Mouse (Mus musculus): Measurements from ENCODE around the gene Fes. TPM values are rescaled to one million over a fixed set of nuclear protein-coding genes. Genes with fewer than 3 reads are reported as not detected.

Fes gene
- polyA plus RNA-seq, 1 experiment from 2014 or later = 3.2 TPM

DNA sequence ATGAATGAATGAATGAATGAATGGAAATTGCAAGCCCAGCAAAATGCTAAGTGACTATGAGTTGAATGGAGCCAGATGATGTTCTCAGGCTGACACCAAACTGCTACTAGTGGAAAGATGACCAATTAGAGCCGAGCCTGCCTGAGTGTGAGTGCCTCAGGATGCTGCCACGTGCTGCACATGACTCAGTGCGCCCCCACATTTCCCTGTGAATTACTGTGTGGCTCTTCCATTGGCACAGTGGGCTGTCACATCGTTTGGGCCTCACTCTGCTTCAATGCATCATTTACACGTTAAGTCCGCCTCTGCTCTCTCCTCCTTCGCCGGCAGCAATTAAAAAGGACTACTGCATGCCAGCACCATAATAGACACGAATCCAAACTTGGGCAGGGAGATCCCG is 24.5 kb upstream of the Fes start:
- Histone ChIP-seq H3K9ac (replicated peaks; ENCODE audit: low read length) (no peak overlapping the region), H3K27ac (replicated peaks; ENCODE audit: low read depth, low read length) (no peak overlapping the region), H3K27me3 (ENCODE audit: control insufficient read depth, insufficient read depth, low read length) (no peaks in the 10 kb centered on the region), H3K4me2 (ENCODE audit: low read length) (no peak overlapping the region), H3K36me3 (ENCODE audit: control insufficient read depth, insufficient read depth, low read length) (no peaks in the 10 kb centered on the region), H3K9me3 (ENCODE audit: control insufficient read depth, low read length) (no peaks in the 10 kb centered on the region), H3K4me1 (ENCODE audit: control insufficient read depth, insufficient read depth, low read length) (no peaks in the 10 kb centered on the region), H3K4me3 (replicated peaks; ENCODE audit: low read depth, low read length) (no peak overlapping the region)
- ATAC-seq (ENCODE audit: low FRiP score, low TSS enrichment) (no peak), DNase-seq (no peak)
- WGBS = 77% methylated on average over 10 of the region's 10 CpGs

DNA sequence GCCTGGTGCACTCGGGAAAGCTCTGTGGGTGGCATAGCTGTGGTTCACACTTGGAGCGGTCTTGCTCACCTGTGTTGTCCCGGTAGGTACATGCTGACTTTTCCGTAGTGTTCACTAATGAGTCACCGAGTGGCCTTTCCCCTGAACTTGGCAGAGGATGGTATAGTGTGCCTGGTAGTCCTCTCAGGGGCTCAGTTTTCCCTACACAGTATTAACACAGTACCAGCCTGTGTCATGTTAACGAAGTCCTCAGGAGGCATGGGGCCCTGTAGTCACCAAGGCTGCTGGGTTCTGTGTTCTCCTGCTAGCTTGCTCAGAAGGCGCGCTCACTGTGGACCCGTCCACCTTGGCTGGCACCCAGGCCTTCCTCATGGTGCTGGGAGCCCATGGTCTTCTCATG is 22.6 kb upstream of the Fes start:
- no peak for DNase-seq
- Histone ChIP-seq H3K4me1 (ENCODE audit: control insufficient read depth, insufficient read depth, low read length) (no peaks in the 10 kb centered on the region), H3K27me3 (ENCODE audit: control insufficient read depth, insufficient read depth, low read length) (0 out of 2 replicates have a peak, but pooled peaks cover 3% of the 10 kb centered on the region), H3K4me2 (ENCODE audit: low read length) (no peak overlapping the region), H3K9ac (replicated peaks; ENCODE audit: low read length) (no peak overlapping the region), H3K36me3 (ENCODE audit: control insufficient read depth, insufficient read depth, low read length) (no peaks in the 10 kb centered on the region), H3K27ac (replicated peaks; ENCODE audit: low read depth, low read length) (no peak overlapping the region), H3K9me3 (ENCODE audit: control insufficient read depth, low read length) (no peaks in the 10 kb centered on the region), H3K4me3 (replicated peaks; ENCODE audit: low read depth, low read length) (no peak overlapping the region)
- WGBS = 80% methylated on average over 9 of the region's 9 CpGs
- no peak for ATAC-seq (ENCODE audit: low FRiP score, low TSS enrichment)

GRCm38 (mm10) chr7:80407712-80408111 is 20.0 kb upstream of the Fes start:
- ATAC-seq (ENCODE audit: low FRiP score, low TSS enrichment) (no peak), DNase-seq (no peak)
- Histone ChIP-seq H3K9me3 (ENCODE audit: control insufficient read depth, low read length) (no peaks in the 10 kb centered on the region), H3K27me3 (ENCODE audit: control insufficient read depth, insufficient read depth, low read length) (0 out of 2 replicates have a peak, but pooled peaks cover 8% of the 10 kb centered on the region), H3K4me3 (replicated peaks; ENCODE audit: low read depth, low read length) (no peak overlapping the region), H3K9ac (replicated peaks; ENCODE audit: low read length) (no peak overlapping the region), H3K4me2 (ENCODE audit: low read length) (no peak overlapping the region), H3K36me3 (ENCODE audit: control insufficient read depth, insufficient read depth, low read length) (no peaks in the 10 kb centered on the region), H3K4me1 (ENCODE audit: control insufficient read depth, insufficient read depth, low read length) (peaks cover 5% of the 10 kb centered on the region; the same call in 1 of the 2 replicates), H3K27ac (replicated peaks; ENCODE audit: low read depth, low read length) (no peak overlapping the region)
- WGBS = 78% methylated on average over 9 of the region's 9 CpGs

GRCm38 (mm10) chr7:80406186-80406585 is 18.4 kb upstream of the Fes start:
- no peaks in the 10 kb centered on the region for H3K36me3 ChIP-seq (ENCODE audit: control insufficient read depth, insufficient read depth, low read length)
- no peaks in the 10 kb centered on the region for H3K9me3 ChIP-seq (ENCODE audit: control insufficient read depth, low read length)
- 0 out of 2 replicates have a peak, but pooled peaks cover 8% of the 10 kb centered on the region for H3K27me3 ChIP-seq (ENCODE audit: control insufficient read depth, insufficient read depth, low read length)
- peaks cover 8% of the 10 kb centered on the region for H3K4me1 ChIP-seq (ENCODE audit: control insufficient read depth, insufficient read depth, low read length)
- no peak overlapping the region for H3K4me3 ChIP-seq (replicated peaks; ENCODE audit: low read depth, low read length)
- DNase-seq (no peak), ATAC-seq (ENCODE audit: low FRiP score, low TSS enrichment) (no peak)
- H3K9ac ChIP-seq (replicated peaks; ENCODE audit: low read length) = no peak overlapping the region
- no peak overlapping the region for H3K4me2 ChIP-seq (ENCODE audit: low read length)
- H3K27ac ChIP-seq (replicated peaks; ENCODE audit: low read depth, low read length) = no peak overlapping the region
- 90% methylated on average over 3 of the region's 3 CpGs for WGBS

DNA sequence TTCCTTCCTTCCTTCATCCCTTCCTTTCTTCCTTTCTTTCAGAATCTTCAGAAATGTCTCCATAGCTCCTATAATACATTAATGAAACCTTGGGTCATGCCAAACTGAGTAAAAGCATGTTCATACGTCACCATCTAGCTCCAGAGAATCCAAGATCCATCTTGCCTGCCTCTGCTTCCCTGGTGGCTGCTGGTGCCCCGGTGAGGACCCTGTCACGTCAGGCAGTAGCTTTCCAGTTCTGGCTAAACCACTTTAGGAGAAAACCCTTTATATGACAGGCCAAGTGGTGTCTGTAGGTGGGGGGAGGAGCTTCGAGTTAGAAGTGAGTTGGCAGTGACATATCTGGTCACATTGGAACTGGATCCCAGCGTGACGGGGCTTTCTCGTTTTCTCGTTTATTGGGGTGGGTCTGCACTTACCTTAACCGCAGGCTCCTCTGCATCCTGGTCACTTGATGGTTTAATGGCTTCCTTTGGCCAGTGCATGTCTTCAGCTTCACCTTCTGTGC is 17.5 kb upstream of the Fes start, which contains the start of gene Furin:
Gene Furin (minus strand): TSS at position 249 of the 508 bp plus-strand sequence.
- H3K27me3 ChIP-seq (ENCODE audit: control insufficient read depth, insufficient read depth, low read length) = 0 out of 2 replicates have a peak, but pooled peaks cover 8% of the 10 kb centered on the region

DNA sequence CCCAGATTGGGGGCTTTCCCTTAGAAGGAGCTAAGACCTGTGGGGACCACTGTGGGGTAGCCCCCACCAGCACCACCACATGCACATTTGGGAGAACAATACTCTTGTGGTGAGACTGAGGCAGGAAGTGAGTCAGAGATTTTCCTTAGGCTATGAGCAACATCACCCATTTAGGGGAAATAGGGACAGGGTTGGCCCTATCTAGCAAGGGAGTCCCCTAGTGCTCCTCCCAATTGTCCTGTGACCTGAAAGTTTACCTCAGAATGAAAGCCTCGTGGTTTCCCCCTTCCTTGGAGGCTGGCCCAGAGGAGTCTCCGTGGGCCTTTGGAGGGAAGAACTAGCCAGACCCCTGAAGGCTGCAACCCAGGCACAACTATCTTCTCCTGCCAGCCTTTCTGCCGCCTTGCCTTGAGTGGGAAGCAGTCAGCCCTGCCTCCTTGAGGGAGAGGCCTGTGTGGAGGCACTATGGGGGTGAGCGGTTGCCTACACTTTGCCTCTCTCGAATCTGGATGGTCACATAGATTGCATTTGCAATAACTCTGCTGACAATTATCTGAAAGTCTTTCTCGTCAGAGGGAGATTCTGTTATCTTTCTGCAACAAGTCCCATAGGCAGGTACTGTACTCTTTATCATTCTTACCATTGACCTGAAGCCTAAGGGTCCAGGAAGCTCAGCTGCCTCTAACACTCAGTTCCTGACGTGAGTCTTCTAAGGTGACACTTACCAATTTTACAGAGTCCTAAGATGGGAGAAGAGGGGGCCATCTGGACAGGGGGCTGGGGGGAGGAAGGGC is 16.6 kb upstream of the Fes start:
- WGBS = 65% methylated on average over 7 of the region's 7 CpGs
- no peak for ATAC-seq (ENCODE audit: low FRiP score, low TSS enrichment)
- H3K9me3 ChIP-seq (ENCODE audit: control insufficient read depth, low read length) = no peaks in the 10 kb centered on the region

More for the DNA sequence above, 17.5 kb upstream of the Fes start, which contains the start of gene Furin:
- 83% methylated on average over 9 of the region's 9 CpGs for WGBS
- Histone ChIP-seq H3K27ac (replicated peaks; ENCODE audit: low read depth, low read length) (no peak within 1 kb of the TSS), H3K4me2 (ENCODE audit: low read length) (no peak within 1 kb of the TSS), H3K4me1 (ENCODE audit: control insufficient read depth, insufficient read depth, low read length) (peaks cover 14% of the 10 kb centered on the region), H3K9me3 (ENCODE audit: control insufficient read depth, low read length) (no peaks in the 10 kb centered on the region), H3K4me3 (replicated peaks; ENCODE audit: low read depth, low read length) (no peak within 1 kb of the TSS), H3K36me3 (ENCODE audit: control insufficient read depth, insufficient read depth, low read length) (no peaks in the 10 kb centered on the region), H3K9ac (replicated peaks; ENCODE audit: low read length) (no peak within 1 kb of the TSS)
- no peak for DNase-seq
- no peak for ATAC-seq (ENCODE audit: low FRiP score, low TSS enrichment)

DNA sequence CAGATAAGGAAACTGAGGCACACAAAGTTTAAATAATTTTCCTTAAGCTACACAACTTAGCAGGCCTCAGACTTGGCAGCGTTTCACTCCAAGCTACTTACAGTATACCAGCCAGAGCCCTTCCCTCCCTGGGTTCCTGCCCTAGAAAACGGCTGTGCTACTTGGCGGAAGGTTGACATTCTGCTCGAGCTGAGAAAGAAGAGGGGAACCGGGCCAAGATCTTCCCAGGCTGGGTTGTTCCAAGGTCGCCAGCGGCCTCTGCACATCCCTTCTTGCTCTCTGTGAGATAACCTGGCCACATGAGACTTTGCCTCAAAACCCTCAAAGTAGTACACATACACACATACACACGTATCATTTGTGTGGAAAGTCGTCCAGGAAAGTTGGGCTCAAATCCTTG is 15.8 kb upstream of the Fes start:
- Histone ChIP-seq H3K9ac (replicated peaks; ENCODE audit: low read length) (peak overlapping the region; percentile 92; the same call in 1 of the 2 replicates), H3K9me3 (ENCODE audit: control insufficient read depth, low read length) (no peaks in the 10 kb centered on the region), H3K4me1 (ENCODE audit: control insufficient read depth, insufficient read depth, low read length) (peaks cover 14% of the 10 kb centered on the region), H3K4me2 (ENCODE audit: low read length) (peak overlapping the region; percentile 92), H3K4me3 (replicated peaks; ENCODE audit: low read depth, low read length) (peak overlapping the region; percentile 82), H3K27me3 (ENCODE audit: control insufficient read depth, insufficient read depth, low read length) (0 out of 2 replicates have a peak, but pooled peaks cover 8% of the 10 kb centered on the region), H3K27ac (replicated peaks; ENCODE audit: low read depth, low read length) (no peak overlapping the region), H3K36me3 (ENCODE audit: control insufficient read depth, insufficient read depth, low read length) (no peaks in the 10 kb centered on the region)
- DNase-seq (peak; percentile 29), ATAC-seq (ENCODE audit: low FRiP score, low TSS enrichment) (no peak)
- 52% methylated on average over 9 of the region's 9 CpGs for WGBS

More for the DNA sequence above, 16.6 kb upstream of the Fes start:
- 0 out of 2 replicates have a peak, but pooled peaks cover 8% of the 10 kb centered on the region for H3K27me3 ChIP-seq (ENCODE audit: control insufficient read depth, insufficient read depth, low read length)
- no peaks in the 10 kb centered on the region for H3K36me3 ChIP-seq (ENCODE audit: control insufficient read depth, insufficient read depth, low read length)
- peaks cover 14% of the 10 kb centered on the region for H3K4me1 ChIP-seq (ENCODE audit: control insufficient read depth, insufficient read depth, low read length)
- H3K4me2 ChIP-seq (ENCODE audit: low read length) = no peak overlapping the region
- no peak overlapping the region for H3K4me3 ChIP-seq (replicated peaks; ENCODE audit: low read depth, low read length)
- no peak for DNase-seq
- H3K9ac ChIP-seq (replicated peaks; ENCODE audit: low read length) = no peak overlapping the region
- no peak overlapping the region for H3K27ac ChIP-seq (replicated peaks; ENCODE audit: low read depth, low read length)

DNA sequence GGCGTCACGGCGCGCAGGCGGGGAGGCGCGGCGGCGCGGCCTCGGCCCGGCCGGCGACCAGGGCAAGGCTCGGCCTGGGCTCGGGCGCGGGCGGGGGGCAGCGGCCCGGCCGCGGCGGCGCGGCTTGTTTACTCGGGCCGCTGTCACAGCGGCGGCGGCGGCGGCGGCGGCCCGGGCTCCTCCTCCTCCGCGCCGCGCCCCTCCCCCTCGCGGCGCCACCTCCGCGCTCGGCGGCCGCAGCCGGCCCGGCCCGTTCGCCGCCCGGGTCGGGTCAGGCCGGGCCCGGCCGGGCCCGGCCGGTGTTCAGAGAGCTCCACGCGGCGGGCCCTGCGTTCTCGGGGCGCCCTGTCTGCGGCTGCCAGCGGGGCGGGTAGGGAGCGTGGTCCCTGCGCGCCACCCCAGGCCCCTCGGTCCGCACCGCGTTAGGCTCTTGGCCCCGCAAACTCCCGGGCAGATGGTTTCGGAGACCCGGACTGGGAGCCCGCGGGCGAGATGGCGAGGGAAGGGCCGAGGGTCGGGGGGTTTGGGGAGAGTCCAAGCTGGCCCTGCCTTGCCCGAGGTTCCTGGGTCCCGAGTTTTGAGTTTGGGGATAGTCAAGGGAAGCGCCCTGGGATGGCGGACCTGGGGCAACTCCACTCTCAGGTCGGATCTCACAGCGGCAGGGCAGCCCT is 15.0 kb upstream of the Fes start:
- Histone ChIP-seq H3K4me3 (replicated peaks; ENCODE audit: low read depth, low read length) (peak overlapping the region; percentile 82), H3K9me3 (ENCODE audit: control insufficient read depth, low read length) (no peaks in the 10 kb centered on the region), H3K27me3 (ENCODE audit: control insufficient read depth, insufficient read depth, low read length) (0 out of 2 replicates have a peak, but pooled peaks cover 8% of the 10 kb centered on the region), H3K4me2 (ENCODE audit: low read length) (peak overlapping the region; percentile 92), H3K9ac (replicated peaks; ENCODE audit: low read length) (peak overlapping the region; percentile 92), H3K27ac (replicated peaks; ENCODE audit: low read depth, low read length) (peak overlapping the region; percentile 83), H3K36me3 (ENCODE audit: control insufficient read depth, insufficient read depth, low read length) (0 out of 2 replicates have a peak, but pooled peaks cover 5% of the 10 kb centered on the region), H3K4me1 (ENCODE audit: control insufficient read depth, insufficient read depth, low read length) (peaks cover 14% of the 10 kb centered on the region)
- DNase-seq (peak; percentile 86), ATAC-seq (ENCODE audit: low FRiP score, low TSS enrichment) (peak; percentile 80)
- WGBS = under 1% methylated on average over 60 of the region's 92 CpGs

Measured in midbrain, embryonic 14.5 days (tissue).